Mouse (Mus musculus): Measurements from ENCODE around the gene Terf2.
"Not testable (repeated sequence)": the region's sequence is repeated elsewhere in the genome, so short reads cannot be mapped to it uniquely, and the experiment has no call there.

The Terf2 gene

GRCm38 (mm10) chr8:107115008-107115320 is 18.6 kb upstream of the Terf2 start:
- intact Hi-C loops (cut with DNase I): loop anchor here (2.0 to 5.0 kb wide), 2 partner anchors 47 to 210 kb away; no protein-coding TSS in a partner anchor

GRCm38 (mm10) chr8:107114150-107115007 is 18.0 kb upstream of the Terf2 start:
- intact Hi-C loops (cut with DNase I): loop anchor here (2.0 to 5.0 kb wide), 3 partner anchors 48 to 210 kb away; no protein-coding TSS in a partner anchor

- intact Hi-C loops (cut with DNase I): loop anchor here (5.0 kb wide), 1 partner anchor 69 kb away; no protein-coding TSS in a partner anchor
These were observed 16.9 kb upstream of the Terf2 start for GRCm38 (mm10) chr8:107113209-107113608.

GRCm38 (mm10) chr8:107111340-107112105 is 15.2 kb upstream of the Terf2 start:
- intact Hi-C loops (cut with DNase I): loop anchor here (5.0 kb wide), 1 partner anchor 71 kb away; no protein-coding TSS in a partner anchor

- intact Hi-C loops (cut with DNase I): loop anchor here (5.0 kb wide), 1 partner anchor 72 kb away; no protein-coding TSS in a partner anchor
These were observed 14.4 kb upstream of the Terf2 start for GRCm38 (mm10) chr8:107110629-107111330.

GRCm38 (mm10) chr8:107109816-107110435 is 13.6 kb upstream of the Terf2 start:
- intact Hi-C loops (cut with DNase I): loop anchor here (5.0 kb wide), 1 partner anchor 72 kb away; no protein-coding TSS in a partner anchor

- intact Hi-C loops (cut with DNase I): no loop called here
These were observed 12.8 kb upstream of the Terf2 start for GRCm38 (mm10) chr8:107108978-107109720.

GRCm38 (mm10) chr8:107108089-107108488 is 11.7 kb upstream of the Terf2 start:
- intact Hi-C loops (cut with DNase I): not testable (repeated sequence)

GRCm38 (mm10) chr8:107104547-107104946 is 8.2 kb upstream of the Terf2 start:
- intact Hi-C loops (cut with DNase I): no loop called here

GRCm38 (mm10) chr8:107100635-107101034 is 4.3 kb upstream of the Terf2 start:
- intact Hi-C loops (cut with DNase I): no loop called here

- intact Hi-C loops (cut with DNase I): loop anchor here (5.0 kb wide), 1 partner anchor 39 kb away; the partner anchor contains the start of genes Cog8 and Nip7
These were observed 506 bp downstream of the Terf2 start for GRCm38 (mm10) chr8:107095717-107096365.

GRCm38 (mm10) chr8:107090531-107090930 is 5.8 kb downstream of the Terf2 start:
- intact Hi-C loops (cut with DNase I): no loop called here

- intact Hi-C loops (cut with DNase I): no loop called here
These were observed 7.8 kb downstream of the Terf2 start for GRCm38 (mm10) chr8:107088526-107089063.

- intact Hi-C loops (cut with DNase I): no loop called here
These were observed 10.3 kb downstream of the Terf2 start for GRCm38 (mm10) chr8:107086018-107086417.

- intact Hi-C loops (cut with DNase I): no loop called here
These were observed 11.0 kb downstream of the Terf2 start for GRCm38 (mm10) chr8:107085358-107085757.

GRCm38 (mm10) chr8:107076239-107076888 is 20.0 kb downstream of the Terf2 start:
- intact Hi-C loops (cut with DNase I): no loop called here

GRCm38 (mm10) chr8:107074128-107074527 is 22.2 kb downstream of the Terf2 start:
- intact Hi-C loops (cut with DNase I): no loop called here

GRCm38 (mm10) chr8:107073706-107074105 is 22.6 kb downstream of the Terf2 start:
- intact Hi-C loops (cut with DNase I): no loop called here
